Mouse (Mus musculus): ENCODE results near the gene Alkbh2. TPM values are rescaled to one million over a fixed set of nuclear protein-coding genes. Genes with fewer than 3 reads are reported as not detected.
A peak's percentile ranks its signal among the peaks of the same experiment; 100 is the strongest.

Gene Alkbh2
- 1 to 10 TPM; 7.0 to 7.6 TPM for total RNA-seq (2021)
- long read RNA-seq, experiment 1, transcript Alkbh2-202 (4 exons, 899 nt): major isoform, 5 of 16 reads
- long read RNA-seq, experiment 1, partial matches to known transcripts: 4 of 16 reads
- long read RNA-seq, experiment 1, other reads (novel, unspliced or antisense): 7 of 16 reads
- long read RNA-seq, experiment 2, partial matches to known transcripts: 1 of 6 reads
- long read RNA-seq, experiment 2, other reads (novel, unspliced or antisense): 2 of 6 reads

DNA sequence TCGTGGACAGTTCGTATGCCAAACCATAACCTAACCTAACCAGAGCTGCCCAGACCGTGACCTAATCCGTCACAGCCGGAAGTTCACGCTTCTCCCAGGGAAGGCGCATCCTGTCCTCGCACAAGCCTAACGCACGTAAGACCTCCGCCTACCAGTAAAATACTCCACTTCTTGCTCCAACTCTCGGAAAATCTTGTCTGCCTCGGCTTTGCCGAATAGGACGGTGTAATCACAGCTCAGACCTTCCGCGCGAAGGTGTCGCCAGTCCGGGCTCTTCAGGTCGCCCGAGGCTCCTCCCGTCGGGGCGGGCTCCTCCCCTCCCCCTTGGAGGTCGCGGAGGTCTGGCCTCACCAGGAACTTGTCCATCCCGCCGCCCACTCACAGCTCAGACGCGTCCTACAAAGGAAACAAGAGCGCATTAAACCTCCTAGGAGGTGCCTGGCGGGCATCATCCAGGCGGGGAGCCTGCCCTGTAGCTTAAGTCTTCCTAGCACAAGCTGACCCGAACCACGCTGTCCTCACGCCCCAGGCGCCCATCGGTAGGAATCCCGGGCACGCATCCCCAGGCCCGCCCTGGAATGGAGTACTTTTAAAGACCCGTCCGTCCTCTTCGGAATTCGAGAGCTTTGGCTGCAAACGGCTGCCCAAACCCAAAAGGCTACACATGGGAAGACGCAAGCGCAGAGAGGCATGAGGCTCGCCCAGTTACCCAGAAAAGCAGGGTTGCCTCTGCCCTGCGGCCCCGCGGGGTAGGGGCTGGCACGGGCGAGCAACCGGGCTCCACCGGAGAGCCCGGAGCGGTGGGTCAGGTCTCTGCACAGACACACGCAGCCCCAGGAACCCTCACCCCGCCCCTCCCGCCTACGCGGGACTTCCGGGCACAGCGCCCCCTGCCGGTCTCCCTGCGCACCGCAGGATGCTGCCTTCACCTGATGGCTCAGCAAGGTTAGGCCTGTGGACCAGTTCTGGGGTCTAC lies at the start of gene Alkbh2:
Alkbh2 (minus strand) TSS at position 845 of the 976 bp plus-strand sequence.
- DNase-seq: peak; percentile 87 to 92

DNA sequence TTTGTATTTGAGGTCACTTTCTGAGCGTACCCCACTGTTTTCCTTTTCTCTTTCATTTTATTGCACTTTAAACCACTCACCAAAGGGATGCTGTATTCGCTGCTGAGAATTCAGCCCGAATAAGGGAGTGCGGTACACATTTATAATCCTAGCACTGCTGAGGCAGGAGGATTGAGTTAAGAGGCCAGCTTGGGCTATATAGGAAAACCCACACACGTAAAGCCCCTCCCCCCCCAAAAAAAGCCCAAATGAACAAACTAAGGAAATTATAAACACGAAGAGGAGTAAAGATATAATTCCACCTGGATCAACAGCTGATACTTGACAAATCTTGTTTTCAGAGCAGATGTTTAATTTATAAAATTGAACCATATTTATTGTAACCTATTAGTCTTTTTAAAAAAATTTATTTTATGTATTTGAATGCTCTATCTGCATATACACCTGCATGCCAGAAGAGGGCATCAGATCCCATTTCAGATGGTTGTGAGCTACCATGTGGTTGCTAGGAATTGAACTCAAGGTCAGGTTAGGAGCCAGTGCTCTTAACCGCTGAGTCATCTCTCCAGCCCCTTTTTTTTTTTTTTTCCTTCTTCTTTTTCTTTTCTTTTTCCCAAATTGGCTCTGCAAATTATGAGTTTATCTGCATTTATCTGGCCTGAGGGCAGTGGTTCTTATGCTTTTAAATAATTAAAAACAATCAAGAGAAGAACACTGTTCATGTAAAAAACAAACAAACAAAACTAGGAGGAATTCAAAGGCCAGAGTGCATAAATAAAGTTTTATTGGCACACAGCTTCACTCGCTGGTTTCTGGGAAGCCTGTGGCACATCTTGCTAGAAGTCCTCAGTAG lies 48.8 kb upstream of the Alkbh2 start:
- DNase-seq: no peak

GRCm38 (mm10) chr5:114175596-114176171 lies 47.7 kb upstream of the Alkbh2 start:
- peak; percentile 99 to 100 for DNase-seq

DNA sequence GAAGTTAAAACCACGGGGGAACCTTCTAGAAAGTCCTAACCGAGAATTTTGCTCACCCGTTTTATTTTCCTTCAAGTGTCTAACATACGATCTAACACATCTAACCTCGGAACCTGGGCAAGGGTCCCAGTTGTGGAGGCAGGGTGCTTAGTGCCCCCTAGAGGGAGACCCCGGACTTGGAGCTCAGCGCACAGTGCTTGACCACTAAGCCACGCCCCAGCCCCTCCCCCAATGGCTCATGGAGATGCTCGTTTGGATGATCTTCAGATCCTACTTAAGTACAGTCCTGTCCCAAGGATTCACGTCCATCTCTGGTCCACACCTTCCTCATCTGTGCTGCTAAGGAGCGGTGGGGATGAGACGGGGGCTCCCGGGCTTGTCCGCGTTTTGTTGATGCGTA lies 46.6 kb upstream of the Alkbh2 start:
- peak; percentile 54 to 73 for DNase-seq

DNA sequence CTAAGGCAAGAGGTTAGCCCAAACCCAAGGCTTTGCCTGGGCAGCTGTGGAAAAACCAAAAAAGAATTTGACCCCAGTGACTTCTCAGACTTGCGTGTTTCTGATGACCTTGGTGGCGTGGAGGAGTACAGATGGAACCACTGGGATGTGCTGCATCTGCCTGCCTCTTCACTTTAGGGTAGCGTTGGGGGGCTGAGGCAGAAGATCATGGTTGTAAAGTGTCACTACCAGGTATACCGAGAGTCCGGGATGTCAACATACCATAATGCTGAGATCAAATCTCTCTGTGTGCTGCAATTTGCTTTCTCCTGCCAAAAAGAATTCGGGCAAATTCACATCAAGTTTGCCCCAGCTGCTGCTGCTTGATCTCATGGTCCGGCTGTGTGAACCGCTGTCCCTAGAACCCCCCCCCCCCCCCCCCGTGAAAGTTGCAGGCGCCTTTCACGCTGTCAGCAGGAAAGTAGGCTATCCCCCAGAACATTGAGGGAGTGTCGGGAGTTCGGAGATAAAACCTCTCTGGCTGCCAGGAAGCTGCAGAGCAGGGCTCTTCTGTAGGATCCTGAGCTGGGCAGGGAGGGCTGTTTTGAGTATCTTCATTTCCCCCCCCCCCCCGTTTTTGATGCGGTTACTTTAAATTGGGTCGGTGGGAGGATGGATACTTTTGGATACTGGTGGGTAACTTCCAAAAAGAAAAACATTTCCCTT lies 46.0 kb upstream of the Alkbh2 start:
- DNase-seq: no peak

DNA sequence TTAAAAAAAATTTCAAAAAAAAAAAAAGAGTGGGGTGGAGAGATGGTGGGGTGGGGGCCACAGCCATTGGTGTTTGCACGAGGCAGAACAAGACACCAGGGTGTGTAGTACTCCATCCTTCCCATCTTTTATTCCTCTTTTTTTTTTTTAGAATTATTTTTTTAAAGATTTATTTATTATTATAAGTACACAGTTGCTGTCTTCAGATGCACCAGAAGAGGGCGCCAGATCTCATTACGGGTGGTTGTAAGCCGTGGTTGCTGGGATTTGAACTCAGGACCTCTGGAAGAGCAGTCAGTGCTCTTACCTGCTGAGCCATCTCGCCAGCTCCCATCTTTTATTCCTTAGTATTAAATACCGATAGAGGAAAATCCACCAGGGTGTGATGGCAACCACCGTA lies 45.4 kb upstream of the Alkbh2 start:
- no peak for DNase-seq

DNA sequence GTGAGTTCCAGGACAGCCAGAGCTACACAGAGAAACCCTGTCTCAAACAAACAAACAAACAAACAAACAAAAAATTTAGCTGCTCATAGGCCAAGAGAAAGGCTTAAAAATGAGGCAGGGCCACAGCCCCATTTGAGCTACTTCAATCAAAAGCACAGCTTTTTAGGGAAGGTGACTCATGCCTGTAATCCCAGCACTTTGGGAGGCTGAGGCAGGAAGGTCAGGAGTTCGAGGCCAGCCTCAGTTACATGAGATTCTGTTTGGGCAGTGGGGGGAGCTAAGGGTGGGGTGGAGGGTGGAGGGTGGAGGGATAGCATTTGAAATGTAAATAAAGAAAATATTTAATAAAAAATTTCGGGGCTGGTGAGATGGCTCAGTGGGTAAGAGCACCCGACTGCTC lies 44.9 kb upstream of the Alkbh2 start:
- DNase-seq: no peak

DNA sequence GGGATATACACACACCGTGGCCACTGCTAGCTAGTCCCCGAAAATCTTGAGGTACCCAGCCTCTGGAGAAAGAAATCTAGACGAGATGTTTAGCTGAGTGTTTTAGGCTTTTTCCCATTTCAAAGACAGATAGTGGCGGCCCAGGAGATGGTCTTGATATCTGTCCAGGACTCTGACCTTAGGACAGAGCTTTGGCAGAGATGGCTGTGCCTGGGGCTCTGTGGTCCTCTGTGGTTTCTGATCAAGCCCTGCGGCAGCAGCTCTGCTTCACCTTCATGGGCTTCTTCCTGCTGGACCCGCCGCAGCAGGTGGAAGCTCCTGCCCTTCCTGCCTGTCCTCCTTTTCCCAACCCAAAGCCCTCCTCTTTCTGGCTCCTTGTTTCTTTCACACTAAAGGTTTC lies 42.3 kb upstream of the Alkbh2 start:
- peak in 1 of 2 experiments; percentile 45 for DNase-seq

DNA sequence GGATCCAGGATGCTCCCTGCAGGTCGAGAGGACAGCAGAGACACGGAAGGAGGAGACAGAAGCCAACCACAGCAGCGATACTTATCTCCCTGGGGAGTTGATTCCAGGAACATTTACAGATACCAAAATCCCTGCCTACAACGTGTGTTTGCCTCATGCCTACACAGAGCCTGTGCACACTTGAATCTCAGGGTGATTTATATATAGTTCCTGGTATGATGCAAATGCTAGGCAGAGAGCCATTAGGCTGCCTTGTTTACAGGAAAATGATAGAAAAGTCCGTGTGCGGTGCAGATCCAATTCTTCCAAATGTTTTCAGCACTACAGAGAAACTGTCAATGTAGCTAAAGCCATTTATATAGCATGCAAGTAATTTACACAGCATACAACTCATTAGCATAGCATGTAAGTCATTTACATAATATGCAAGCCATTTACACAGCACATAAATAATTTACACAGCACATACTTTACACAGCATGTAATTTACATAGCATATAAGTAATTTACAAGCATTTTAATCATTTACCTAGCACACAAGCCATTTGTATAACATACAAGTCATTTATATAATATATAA lies 35.2 kb upstream of the Alkbh2 start:
- DNase-seq: no peak

- no peak for DNase-seq
Observed at GRCm38 (mm10) chr5:114162106-114162815, 34.2 kb upstream of the Alkbh2 start.

- no peak for DNase-seq
Observed at GRCm38 (mm10) chr5:114161424-114161823, 33.4 kb upstream of the Alkbh2 start.

- DNase-seq: peak in 1 of 2 experiments; percentile 54
Observed at GRCm38 (mm10) chr5:114157236-114157635, 29.2 kb upstream of the Alkbh2 start.

- no peak for DNase-seq
Observed at GRCm38 (mm10) chr5:114155168-114155933, 27.3 kb upstream of the Alkbh2 start.

DNA sequence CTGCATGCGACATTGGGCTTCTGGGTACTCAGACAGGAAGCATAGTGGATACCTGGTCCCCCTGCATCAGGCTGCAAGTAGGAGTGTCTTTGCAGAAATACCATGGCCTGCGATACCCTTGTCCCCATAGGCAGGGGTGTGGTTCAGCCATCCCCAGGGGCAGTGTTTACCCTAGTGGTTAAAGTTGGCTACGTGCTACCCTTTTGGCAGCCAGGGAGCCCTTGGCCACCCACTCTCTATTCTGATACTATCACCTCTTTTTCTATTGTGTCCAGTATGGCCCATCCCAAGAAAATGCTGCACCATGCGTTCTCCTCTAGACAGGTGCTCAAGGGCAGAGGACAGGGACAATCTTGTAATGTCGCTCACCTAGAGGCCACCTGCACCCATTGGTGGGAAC lies 26.7 kb upstream of the Alkbh2 start:
- no peak for DNase-seq

GRCm38 (mm10) chr5:114153490-114153889 lies 25.5 kb upstream of the Alkbh2 start:
- DNase-seq: peak in 1 of 2 experiments; percentile 59

DNA sequence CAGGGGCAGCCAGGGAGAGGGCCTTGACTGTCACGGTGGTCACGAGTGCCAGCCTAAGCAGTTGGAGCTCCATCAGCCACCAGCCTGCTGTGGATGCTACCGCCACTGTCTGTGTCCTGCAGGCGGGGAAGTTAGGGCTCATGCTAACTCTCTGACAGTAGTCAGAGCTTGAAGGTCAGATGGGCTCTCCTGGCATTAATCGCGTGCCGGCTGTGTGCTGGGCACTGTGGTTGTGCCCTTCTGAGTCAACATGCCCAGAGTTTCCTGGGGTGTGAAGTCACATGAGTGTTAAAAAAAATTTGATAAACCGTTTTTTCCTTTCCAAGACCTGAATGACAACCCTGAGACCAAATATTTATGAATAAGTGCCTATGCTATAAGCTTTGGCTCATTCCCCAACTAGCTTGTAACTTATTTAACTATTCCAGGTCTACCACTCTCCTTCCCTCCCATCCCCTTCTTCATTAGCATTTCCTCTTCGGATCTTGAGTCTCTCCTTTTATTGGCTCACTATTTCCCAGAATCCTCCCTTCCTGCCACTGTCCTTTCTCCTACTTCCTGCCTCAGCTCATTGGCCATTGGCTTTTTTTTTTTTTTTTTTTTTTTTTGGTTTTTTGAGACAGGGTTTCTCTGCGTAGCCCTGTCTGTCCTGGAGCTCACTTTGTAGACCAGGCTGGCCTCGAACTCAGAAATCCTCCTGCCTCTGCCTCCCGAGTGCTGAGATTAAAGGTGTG lies 24.5 kb upstream of the Alkbh2 start:
- peak; percentile 66 to 78 for DNase-seq

- DNase-seq: peak in 1 of 2 experiments; percentile 37
Observed at GRCm38 (mm10) chr5:114147043-114147972, 19.3 kb upstream of the Alkbh2 start.
